Mouse (Mus musculus): ENCODE results near the gene Shbg. TPM values are rescaled to one million over a fixed set of nuclear protein-coding genes. Genes with fewer than 3 reads are reported as not detected.
"Not testable (repeated sequence)": the region's sequence is repeated elsewhere in the genome, so short reads cannot be mapped to it uniquely, and the experiment has no call there.

Shbg gene
- polyA plus RNA-seq, 1 experiment: 0.06 TPM

DNA sequence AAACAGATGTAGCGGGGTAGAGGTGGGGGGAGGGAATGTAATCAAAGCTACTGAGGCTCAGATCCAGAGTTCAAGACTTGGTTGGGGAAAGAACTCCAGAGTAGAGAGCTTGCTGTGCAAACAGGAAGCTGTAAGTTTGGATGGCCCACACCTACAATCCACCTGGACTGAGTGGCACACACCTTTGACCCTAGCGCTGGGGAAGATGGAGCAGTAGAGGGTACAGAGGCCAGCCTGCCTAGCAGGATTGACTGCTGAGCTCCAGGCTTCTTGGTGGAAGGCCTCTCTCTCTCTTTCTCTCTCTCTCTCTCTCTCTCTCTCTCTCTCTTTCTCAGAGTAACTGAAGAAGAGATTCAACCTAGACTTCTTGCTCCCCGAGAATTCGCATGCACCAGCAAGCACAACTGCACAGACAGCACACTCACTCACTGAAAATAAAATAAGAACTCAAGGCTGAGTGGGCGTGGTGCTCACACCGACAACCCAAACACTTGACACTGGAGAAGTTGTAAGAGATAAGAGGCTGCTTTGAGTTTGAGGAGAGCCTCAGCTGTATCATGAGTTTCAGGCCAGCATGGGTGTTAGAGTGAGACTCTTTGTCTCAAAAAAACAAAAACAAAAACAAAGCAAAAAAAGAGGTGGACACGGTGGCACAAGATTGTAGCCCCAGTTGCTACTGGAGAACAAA, 2.8 kb upstream of the Shbg start:
- Histone ChIP-seq H3K27ac (ENCODE audit: insufficient read depth, low read length) (no peak overlapping the region), H3K4me3 (ENCODE audit: insufficient read depth, low read length) (no peak overlapping the region; the same call in 1 of the 2 replicates), H3K4me1 (ENCODE audit: control insufficient read depth, insufficient read depth, low read length) (peaks cover 3% of the 10 kb centered on the region; the same call in 1 of the 2 replicates)
- no peak for TF ChIP-seq CTCF (IDR thresholded peaks at IDR 0.05; ENCODE audit: extremely low read depth, insufficient read depth, low read length)

DNA sequence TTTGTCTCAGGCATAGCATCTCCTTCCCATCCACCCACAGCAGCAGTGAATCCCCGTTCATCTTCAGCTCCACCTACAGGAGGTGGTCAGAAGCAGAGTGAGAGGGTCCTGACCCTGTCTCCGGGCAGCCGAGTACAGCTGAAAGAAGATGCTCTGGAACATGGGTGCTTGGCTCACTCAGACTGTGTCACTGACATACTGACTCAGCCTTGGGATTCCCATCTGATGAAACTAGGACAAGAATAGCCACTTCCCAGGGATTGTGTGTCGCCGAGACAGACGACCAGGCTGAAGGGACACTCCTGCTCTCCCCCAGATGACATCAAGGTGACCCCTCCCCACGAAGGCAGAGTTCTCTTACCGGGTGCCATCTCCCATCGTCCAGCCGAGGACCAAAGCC, 924 bp downstream of the Shbg start:
- Histone ChIP-seq H3K27ac (ENCODE audit: insufficient read depth, low read length) (no peak overlapping the region), H3K4me1 (ENCODE audit: control insufficient read depth, insufficient read depth, low read length) (no peaks in the 10 kb centered on the region), H3K4me3 (ENCODE audit: insufficient read depth, low read length) (no peak overlapping the region)
- TF ChIP-seq CTCF (IDR thresholded peaks at IDR 0.05; ENCODE audit: extremely low read depth, insufficient read depth, low read length) (no peak), POLR2A (IDR thresholded peaks at IDR 0.05; ENCODE audit: extremely low read depth, insufficient read depth, low read length) (no peak)

DNA sequence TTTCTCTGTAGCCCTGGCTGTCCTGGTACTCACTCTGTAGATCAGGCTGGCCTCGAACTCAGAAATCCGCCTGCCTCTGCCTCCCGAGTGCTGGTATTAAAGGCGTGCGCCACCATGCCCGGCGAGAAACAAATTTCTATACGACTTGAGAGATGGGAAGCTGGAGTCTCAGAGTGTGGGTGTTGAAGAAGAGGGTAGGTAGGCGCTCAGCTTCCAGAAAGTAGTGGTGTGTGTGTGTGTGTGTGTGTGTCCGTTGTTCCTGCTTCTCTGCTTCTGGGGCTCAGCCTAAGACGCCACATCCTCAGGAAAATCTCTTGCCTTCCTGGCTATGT, 3.5 kb downstream of the Shbg start:
- not testable (repeated sequence) for H3K27ac ChIP-seq (ENCODE audit: insufficient read depth, low read length); H3K4me1 ChIP-seq (ENCODE audit: control insufficient read depth, insufficient read depth, low read length); H3K4me3 ChIP-seq (ENCODE audit: insufficient read depth, low read length)

DNA sequence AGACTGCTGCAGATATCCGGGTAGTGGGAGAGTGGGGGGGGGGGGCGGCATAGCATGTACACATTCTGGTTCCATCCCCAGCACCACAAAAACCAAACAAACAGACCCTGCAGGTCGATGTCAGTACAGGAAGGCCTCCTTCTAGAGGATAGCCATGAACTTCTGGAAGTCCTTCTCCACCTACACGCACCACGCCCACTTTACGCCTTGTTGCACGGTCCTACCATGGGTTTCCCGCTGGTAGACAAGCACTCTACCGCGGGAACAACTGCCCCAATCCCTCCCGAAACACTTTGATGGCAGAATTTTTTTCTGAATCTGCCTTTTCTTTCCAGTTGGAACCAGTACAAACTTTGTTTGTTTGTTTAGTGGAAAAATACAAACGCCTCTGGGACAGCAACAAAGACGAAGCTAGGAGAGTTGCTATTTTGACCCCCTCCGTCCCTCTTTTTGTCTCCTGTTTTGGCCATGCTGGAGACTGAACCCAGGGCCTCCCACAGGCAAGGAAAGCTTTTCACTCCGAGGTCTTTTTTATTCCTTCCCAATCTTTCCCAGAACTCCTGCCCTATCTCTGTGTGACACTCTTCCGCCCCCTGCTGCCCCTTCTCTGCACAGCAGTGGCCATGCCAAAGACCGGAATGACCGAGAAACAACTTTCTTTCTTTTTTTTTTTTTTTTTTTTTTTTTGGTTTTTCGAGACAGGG, 4.0 kb downstream of the Shbg start:
- Histone ChIP-seq H3K4me3 (ENCODE audit: insufficient read depth, low read length) (no peak overlapping the region), H3K4me1 (ENCODE audit: control insufficient read depth, insufficient read depth, low read length) (no peaks in the 10 kb centered on the region), H3K27ac (ENCODE audit: insufficient read depth, low read length) (no peak overlapping the region; the same call in 1 of the 2 replicates)
- TF ChIP-seq CTCF (IDR thresholded peaks at IDR 0.05; ENCODE audit: extremely low read depth, insufficient read depth, low read length): peak; percentile 82
- TF ChIP-seq POLR2A (IDR thresholded peaks at IDR 0.05; ENCODE audit: extremely low read depth, insufficient read depth, low read length): no peak

DNA sequence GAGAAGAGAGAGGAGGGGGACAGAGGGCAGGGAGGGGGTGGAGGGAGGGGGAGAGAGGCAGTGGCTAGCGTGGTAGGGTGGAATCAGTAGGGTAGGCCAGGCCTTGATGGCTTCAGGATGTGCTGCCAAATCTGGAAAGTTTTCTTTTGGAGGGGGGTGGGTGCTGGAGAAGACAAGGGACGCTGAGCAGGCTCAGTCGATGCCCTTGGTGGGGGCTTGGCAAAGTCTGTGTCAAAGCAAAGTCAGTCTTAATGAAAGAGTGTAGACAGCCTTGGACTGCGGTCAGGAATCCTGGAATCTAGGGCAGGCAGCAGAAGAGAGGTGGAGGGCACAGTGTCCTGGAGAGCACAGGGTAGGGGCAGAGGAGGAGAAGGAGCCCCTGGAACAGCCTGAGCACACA, 6.8 kb downstream of the Shbg start:
- Histone ChIP-seq H3K4me1 (ENCODE audit: control insufficient read depth, insufficient read depth, low read length) (no peaks in the 10 kb centered on the region; the same call in 1 of the 2 replicates), H3K4me3 (ENCODE audit: insufficient read depth, low read length) (no peak overlapping the region), H3K27ac (ENCODE audit: insufficient read depth, low read length) (no peak overlapping the region)
- TF ChIP-seq POLR2A (IDR thresholded peaks at IDR 0.05; ENCODE audit: extremely low read depth, insufficient read depth, low read length) (no peak), CTCF (IDR thresholded peaks at IDR 0.05; ENCODE audit: extremely low read depth, insufficient read depth, low read length) (no peak)

DNA sequence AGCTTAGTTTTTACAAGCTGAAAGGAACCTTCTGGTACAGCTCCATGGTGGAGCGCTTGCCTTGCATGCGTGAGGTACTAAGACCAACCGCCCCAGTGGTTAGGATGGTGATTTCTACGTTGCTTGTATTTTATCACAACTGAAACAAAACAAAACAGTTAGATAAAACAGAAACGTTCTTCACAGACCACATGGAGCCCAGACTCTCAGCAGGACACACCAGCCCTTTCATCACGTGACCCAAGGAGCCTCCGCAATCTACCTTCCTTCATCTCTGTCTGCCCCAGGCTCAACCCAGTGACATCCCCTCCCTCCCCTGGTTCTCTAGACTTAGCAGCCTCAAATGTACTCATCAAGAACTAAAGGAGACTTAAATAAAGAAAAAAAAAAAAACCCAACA, 8.3 kb downstream of the Shbg start:
- H3K27ac ChIP-seq (ENCODE audit: insufficient read depth, low read length): no peak overlapping the region
- no peak overlapping the region for H3K4me3 ChIP-seq (ENCODE audit: insufficient read depth, low read length)
- H3K4me1 ChIP-seq (ENCODE audit: control insufficient read depth, insufficient read depth, low read length): no peaks in the 10 kb centered on the region; the same call in 1 of the 2 replicates
- no peak for TF ChIP-seq CTCF (IDR thresholded peaks at IDR 0.05; ENCODE audit: extremely low read depth, insufficient read depth, low read length)
- no peak for TF ChIP-seq POLR2A (IDR thresholded peaks at IDR 0.05; ENCODE audit: extremely low read depth, insufficient read depth, low read length)

DNA sequence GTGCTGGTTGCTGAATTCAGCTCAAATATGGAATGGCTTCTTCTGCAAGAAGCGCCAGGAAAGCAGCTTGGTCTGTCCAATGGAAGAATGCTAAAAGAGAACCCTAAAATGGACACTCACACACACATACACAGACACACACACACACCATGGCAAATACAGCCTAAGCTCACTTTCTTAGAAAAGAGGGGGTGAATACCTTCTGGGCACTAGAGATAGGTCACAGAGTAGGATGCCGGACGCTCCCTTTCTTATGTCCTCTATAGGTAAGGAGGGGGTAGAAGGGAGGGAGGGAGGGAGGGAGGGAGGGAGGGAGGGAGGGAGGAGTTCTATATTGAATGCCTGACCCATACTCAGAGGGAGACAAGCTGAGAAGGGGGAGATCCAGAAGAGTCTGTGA, 9.2 kb downstream of the Shbg start:
- H3K4me3 ChIP-seq (ENCODE audit: insufficient read depth, low read length): no peak overlapping the region
- no peak overlapping the region for H3K27ac ChIP-seq (ENCODE audit: insufficient read depth, low read length)
- no peaks in the 10 kb centered on the region; the same call in 1 of the 2 replicates for H3K4me1 ChIP-seq (ENCODE audit: control insufficient read depth, insufficient read depth, low read length)
- TF ChIP-seq CTCF (IDR thresholded peaks at IDR 0.05; ENCODE audit: extremely low read depth, insufficient read depth, low read length): no peak
- no peak for TF ChIP-seq POLR2A (IDR thresholded peaks at IDR 0.05; ENCODE audit: extremely low read depth, insufficient read depth, low read length)

DNA sequence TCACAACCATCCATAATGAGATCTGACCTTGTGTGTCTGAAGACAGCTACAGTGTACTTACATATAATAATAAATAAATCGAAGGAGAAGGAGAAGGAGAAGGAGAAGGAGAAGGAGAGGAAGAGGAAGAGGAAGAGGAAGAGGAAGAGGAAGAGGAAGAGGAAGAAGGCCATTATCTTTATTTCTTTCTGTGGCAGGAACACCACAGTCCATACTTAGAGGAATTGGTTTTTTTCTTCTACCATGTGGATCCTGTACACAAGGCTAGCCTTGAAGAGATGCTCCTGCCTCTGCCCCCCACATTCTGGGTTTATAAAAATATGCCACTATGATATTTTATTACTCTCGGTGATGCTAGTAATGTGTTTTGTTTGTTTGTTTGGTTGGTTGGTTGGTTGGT, 10.9 kb downstream of the Shbg start:
- no peak overlapping the region for H3K4me3 ChIP-seq (ENCODE audit: insufficient read depth, low read length)
- TF ChIP-seq CTCF (IDR thresholded peaks at IDR 0.05; ENCODE audit: extremely low read depth, insufficient read depth, low read length): no peak
- no peak for TF ChIP-seq POLR2A (IDR thresholded peaks at IDR 0.05; ENCODE audit: extremely low read depth, insufficient read depth, low read length)

DNA sequence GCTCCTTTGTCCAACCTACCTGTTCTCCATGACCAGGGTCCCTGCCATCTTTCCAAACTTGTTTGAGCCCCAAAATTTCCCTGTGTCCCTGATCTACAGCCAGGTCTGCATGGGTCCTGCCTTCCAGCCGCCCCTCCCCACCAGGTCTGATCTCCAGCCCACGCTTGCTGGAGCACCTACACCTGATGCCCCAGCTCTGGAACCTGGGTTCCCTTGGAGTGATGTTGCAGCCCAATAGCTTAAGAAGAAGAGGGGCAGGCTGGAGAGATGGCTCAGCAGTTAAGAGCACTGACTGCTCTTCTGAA, 11.3 kb downstream of the Shbg start:
- TF ChIP-seq POLR2A (IDR thresholded peaks at IDR 0.05; ENCODE audit: extremely low read depth, insufficient read depth, low read length): no peak
- no peak for TF ChIP-seq CTCF (IDR thresholded peaks at IDR 0.05; ENCODE audit: extremely low read depth, insufficient read depth, low read length)
- Histone ChIP-seq H3K27ac (ENCODE audit: insufficient read depth, low read length) (no peak overlapping the region), H3K4me3 (ENCODE audit: insufficient read depth, low read length) (peak overlapping the region; percentile 61; the same call in 1 of the 2 replicates), H3K4me1 (ENCODE audit: control insufficient read depth, insufficient read depth, low read length) (no peaks in the 10 kb centered on the region; the same call in 1 of the 2 replicates)

More for the DNA sequence above, 10.9 kb downstream of the Shbg start:
- H3K4me1 ChIP-seq (ENCODE audit: control insufficient read depth, insufficient read depth, low read length): no peaks in the 10 kb centered on the region; the same call in 1 of the 2 replicates
- H3K27ac ChIP-seq (ENCODE audit: insufficient read depth, low read length): no peak overlapping the region

DNA sequence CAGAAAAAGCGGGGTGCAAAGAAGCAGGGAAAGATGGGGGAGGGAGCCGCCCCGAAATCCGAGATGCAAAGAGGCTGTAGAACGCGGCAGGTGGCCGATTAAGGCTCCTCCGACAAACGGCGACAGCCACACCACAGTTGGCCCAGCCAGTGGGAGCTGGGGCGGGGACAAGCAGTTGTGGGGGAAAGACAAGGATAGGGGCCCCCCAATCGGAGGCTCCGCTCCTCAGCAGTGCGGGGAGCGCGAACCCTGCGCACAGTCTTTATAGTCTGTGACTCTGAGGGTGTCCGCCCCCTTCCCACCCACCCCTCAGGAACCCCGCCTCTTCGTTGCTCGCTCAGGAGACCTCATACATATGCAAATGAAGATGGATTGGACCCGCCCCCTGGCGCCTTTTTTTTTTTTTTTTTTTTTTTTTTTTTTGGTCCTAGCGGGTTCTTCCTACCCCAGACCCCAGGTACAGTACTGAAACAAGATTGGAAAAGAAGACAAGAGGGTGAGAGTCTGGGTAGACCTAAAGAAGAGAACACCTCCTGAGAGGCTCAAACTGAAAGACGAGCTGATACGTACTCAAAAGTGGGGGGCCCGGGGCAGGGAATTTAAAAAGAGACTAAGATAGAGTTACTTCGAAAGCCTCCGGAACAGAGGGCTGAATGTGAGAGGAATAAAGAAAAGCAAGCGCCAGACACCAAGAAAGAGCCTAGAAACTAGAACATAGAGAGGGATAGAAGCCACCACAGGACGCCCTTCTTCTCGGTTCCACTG, 11.8 kb downstream of the Shbg start, which contains the start of gene Atp1b2:
Gene Atp1b2 (minus strand): TSS at position 217 of the 765 bp plus-strand sequence.
- H3K27ac ChIP-seq (ENCODE audit: insufficient read depth, low read length): peak within 1 kb of the TSS; percentile 95
- TF ChIP-seq CTCF (IDR thresholded peaks at IDR 0.05; ENCODE audit: extremely low read depth, insufficient read depth, low read length) (no peak), POLR2A (IDR thresholded peaks at IDR 0.05; ENCODE audit: extremely low read depth, insufficient read depth, low read length) (peak; percentile 95)
- peak within 1 kb of the TSS; percentile 61 for H3K4me3 ChIP-seq (ENCODE audit: insufficient read depth, low read length)
- no peaks in the 10 kb centered on the region; the same call in 1 of the 2 replicates for H3K4me1 ChIP-seq (ENCODE audit: control insufficient read depth, insufficient read depth, low read length)

Data from cortical plate, adult 2 months (tissue).